Mouse (Mus musculus) retina, postnatal 1 day (tissue): ENCODE data around the gene Gm20696.

Experiments used
- DNase-seq: peaks from one replicate; pipeline ENCODE4 v3.0.0-alpha.2; 2012

Gm20696 gene

DNA sequence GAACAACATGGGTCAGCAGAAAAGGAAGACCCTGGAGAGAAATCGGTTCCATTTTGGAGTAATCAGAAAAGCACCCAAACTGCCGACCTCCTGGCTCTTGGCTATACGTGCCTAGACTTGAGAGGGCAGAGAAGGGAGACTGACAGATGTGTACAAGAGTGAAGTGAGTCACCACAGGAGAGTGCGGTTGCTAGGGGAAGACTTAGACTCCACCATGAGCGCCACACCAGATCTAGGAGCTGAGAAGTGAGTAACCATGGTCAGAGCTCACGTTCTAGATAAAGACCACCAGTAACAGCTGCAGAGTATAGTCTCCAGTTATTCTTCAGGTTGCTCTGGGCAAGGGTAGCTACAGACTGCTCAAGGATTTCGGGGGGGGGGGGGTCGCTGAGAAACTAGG lies 3.4 kb downstream of the Gm20696 start:
- DNase-seq: no peak

DNA sequence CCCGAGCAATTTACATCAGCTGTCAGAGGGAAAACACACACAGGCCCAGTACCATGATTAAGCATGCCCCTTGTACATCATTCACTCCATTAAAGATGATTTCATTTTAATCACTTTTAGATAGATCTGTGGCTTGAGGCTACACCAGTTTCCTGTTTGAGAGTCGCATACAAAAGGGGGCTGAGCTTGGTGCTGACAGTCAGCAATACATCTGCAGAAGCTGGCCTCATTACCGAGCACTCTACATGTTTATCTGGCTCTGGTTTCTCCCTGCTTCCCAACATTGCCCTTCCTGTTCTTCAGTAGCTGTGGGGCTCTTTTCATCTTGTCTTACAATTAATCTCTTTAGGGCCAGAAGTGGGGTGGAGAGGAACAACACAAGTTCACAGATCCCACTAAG lies 6.2 kb downstream of the Gm20696 start:
- DNase-seq: peak; percentile 31

GRCm38 (mm10) chr6:99658586-99658985 lies 8.0 kb downstream of the Gm20696 start:
- no peak for DNase-seq

- DNase-seq: no peak
Observed at GRCm38 (mm10) chr6:99656088-99656487, 10.5 kb downstream of the Gm20696 start.

- DNase-seq: no peak
Observed at GRCm38 (mm10) chr6:99655488-99655887, 11.1 kb downstream of the Gm20696 start.

DNA sequence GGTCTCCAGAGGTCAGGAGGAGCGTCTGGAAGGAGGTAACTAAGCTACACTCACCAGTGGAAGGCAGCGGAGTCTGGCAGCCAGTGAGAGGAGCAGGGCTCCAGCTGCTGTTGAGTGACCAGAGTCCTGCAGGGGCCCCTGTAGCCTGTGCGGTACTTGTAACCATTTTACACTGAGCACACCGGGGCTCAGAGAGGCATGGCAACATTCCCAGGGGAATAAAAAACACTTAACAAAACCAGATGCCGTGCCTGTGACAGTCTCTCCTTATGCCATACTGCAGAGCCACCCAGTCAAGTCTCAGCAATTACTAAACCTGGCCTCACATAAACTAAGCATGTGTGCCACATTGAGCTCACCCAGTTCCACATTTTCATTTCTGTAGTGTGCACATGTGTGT lies 12.3 kb downstream of the Gm20696 start:
- DNase-seq: no peak

GRCm38 (mm10) chr6:99652341-99652740 lies 14.3 kb downstream of the Gm20696 start:
- DNase-seq: peak; percentile 38

DNA sequence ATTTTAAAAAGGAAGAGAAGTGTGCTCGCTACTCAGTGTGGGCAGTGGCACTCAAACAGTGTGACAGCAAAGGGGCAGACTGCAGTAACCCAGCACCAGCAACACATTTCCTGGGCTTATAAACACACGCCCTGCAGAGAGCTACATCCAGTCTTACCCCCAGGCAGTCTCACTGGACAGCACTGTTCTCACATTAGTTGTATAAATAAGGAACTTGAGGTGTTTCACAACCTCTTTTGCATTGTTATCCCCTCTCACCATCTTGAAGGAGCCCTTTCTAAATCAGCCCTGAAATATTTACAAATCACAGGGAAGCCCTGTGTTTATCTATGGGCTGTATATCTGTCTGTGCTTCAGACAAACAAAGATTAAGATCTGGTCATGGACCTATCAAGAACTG lies 17.3 kb downstream of the Gm20696 start:
- DNase-seq: no peak

- no peak for DNase-seq
Observed at GRCm38 (mm10) chr6:99646344-99646743, 20.3 kb downstream of the Gm20696 start.

GRCm38 (mm10) chr6:99644876-99645275 lies 21.7 kb downstream of the Gm20696 start:
- DNase-seq: no peak

- no peak for DNase-seq
Observed at GRCm38 (mm10) chr6:99644386-99644785, 22.2 kb downstream of the Gm20696 start.

- no peak for DNase-seq
Observed at GRCm38 (mm10) chr6:99643439-99644199, 23.0 kb downstream of the Gm20696 start.

GRCm38 (mm10) chr6:99637456-99637855 lies 29.1 kb downstream of the Gm20696 start:
- DNase-seq: no peak

GRCm38 (mm10) chr6:99636801-99637200 lies 29.8 kb downstream of the Gm20696 start:
- no peak for DNase-seq

GRCm38 (mm10) chr6:99636121-99636520 lies 30.5 kb downstream of the Gm20696 start:
- DNase-seq: no peak

DNA sequence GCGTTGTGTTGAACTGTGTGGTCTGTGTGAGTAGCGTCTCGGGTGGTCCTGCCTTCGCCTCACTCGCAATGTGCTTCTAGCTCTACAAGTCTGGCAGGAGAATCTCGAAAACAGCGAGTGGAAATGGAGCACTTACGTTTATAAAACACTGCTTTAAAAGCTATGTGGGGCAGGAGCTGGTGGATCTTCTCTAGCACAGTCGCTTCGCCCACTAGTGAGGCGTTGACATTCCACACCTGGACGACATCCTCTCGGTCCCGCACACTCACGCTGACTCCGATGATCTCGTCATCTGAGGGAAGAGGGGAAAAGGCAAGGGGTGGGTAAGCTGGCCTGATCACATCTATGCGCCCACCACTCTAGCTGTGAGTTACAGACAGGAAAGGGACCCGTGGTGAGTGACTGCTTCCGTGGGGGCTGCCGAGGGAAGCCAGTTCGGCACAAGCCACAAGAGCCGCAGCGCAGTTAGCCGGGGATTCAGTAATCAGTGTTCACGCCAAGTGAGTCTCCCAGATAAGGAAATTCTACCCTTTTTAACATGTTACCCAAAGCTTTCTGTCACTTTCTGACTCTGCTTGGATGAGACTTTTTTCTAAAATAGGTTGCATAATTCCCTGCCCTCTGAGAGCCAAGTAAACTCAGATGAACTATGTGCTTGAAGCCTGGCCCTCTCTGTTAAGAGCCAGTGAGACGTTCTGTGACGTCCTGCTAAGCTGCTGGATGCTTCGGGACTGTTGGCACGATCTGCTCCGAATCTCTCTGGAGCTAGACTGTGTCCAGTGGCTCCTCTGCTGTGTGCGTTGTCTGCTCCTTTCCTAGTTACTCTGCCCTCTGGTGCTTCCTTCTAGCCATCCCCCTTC lies 34.2 kb downstream of the Gm20696 start:
- DNase-seq: no peak

DNA sequence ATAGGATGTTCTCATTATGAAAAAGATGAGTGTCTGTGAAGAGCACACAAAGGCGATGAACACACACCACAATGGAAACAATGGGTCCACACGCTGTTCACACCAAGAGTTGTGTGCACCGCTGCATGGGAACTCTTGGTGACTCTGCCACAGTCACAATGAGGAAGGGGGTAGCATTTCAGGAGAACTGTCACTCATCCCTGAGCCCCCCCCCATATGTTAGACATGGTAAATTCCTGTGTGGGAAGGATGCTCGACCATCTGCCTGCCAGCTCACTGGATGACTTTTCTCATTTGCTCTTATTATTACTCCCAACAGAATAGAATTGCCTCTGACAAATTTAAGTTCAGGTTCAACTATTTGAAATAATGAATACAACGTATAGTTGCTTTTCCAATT lies 35.0 kb downstream of the Gm20696 start:
- no peak for DNase-seq

DNA sequence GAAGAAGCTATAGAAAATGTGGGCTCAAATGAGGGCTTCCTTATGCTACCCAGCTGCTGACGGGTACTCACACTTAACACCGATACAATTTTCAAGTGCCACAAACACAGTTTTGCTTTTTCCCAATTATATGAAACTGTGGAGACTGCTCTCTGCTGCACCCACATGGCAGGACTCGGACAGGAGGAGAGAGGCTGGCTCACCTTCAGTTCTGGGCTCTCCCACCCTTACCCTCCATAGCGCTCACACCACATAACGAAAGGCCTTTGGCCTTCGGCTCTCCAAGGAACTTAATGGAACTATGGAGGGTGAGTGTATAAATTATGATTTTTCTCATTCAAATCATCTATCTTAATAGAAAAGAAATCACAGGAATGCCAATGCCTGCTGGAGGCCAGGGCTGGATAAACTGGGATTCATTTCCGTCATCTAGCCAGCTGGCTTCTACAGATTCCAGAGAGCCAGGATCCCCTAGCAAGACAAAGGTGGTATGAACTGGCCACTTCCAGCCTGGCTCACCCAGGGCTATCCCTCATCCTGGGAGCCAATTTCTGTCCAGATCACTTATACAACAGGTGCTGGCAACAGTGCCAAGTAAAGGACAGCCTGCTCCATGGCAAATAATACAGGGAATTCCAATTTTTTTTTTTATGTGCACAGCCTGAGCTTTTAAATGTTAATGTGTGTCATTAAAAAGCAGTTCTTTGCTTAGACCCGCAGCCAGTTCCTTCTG lies 36.7 kb downstream of the Gm20696 start:
- no peak for DNase-seq

GRCm38 (mm10) chr6:99626347-99626746 lies 40.2 kb downstream of the Gm20696 start:
- no peak for DNase-seq

DNA sequence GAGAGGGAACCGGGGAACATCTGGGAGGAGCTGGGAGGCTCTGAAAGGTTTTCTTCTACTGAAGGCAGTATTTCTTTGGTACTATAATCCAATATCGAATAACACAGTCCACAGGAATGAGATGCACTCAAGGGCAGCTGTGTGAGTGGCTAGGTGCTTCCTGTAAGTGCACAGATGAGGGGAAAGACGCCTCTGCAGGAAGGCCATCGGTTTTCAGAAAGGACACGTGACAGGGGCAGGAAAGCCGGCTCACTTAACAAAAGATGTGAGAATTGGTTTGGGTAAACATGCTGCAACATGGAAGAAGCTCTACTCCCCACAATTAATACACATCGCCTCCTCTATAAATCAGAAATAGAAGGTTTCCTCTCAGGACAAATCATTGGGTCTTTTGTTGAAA lies 40.8 kb downstream of the Gm20696 start:
- DNase-seq: no peak

- DNase-seq: no peak
Observed at GRCm38 (mm10) chr6:99625306-99625705, 41.3 kb downstream of the Gm20696 start.

DNA sequence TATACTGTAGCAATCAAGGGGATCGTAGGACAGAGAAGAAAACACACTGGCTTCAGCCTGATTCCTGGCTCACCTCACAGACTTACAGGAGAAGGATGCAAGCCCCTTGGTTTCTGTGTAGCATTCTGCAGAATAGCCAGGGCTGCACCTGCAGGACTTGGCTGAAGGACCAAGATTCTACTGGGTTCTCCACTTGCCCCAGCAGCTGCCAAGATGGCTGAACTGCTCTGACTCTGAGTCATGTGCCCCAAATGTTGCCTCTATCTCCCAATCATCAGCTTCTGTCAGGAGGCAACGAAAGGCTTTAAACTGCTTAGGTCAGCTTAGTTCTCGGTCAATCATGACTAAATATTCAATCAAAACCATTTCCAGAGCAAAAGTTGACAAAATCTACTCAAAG lies 42.1 kb downstream of the Gm20696 start:
- DNase-seq: no peak

GRCm38 (mm10) chr6:99623641-99624040 lies 43.0 kb downstream of the Gm20696 start:
- DNase-seq: peak; percentile 69

GRCm38 (mm10) chr6:99621167-99621566 lies 45.4 kb downstream of the Gm20696 start:
- DNase-seq: no peak
